Mouse (Mus musculus): ENCODE data around the gene Tmem63b. TPM values are rescaled to one million over a fixed set of nuclear protein-coding genes. Genes with fewer than 3 reads are reported as not detected.

The Tmem63b gene
- polyA plus RNA-seq, 3 experiments from 2014 or later: 2.0 to 2.7 (median 2.4) TPM

DNA sequence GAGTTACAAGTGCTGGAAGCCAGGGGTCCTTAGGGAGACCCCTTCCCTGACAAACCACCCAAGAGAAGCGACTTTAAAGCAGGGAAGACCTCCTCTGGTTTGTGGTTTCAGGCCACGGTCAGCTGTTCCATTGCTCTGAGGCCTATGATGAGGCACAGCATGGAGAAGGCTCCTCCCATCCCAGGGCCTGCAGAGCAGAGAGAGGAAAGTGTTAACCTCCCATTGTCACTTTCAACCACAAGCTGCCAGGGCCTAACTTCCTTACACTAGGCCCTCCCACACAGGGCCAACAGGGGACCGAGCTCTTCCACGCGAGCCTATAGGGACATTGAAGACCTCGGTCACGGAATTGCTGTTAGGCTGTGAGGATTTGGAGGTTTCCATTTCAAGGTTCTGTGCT lies 16.5 kb upstream of the Tmem63b start:
- no peak for ATAC-seq

DNA sequence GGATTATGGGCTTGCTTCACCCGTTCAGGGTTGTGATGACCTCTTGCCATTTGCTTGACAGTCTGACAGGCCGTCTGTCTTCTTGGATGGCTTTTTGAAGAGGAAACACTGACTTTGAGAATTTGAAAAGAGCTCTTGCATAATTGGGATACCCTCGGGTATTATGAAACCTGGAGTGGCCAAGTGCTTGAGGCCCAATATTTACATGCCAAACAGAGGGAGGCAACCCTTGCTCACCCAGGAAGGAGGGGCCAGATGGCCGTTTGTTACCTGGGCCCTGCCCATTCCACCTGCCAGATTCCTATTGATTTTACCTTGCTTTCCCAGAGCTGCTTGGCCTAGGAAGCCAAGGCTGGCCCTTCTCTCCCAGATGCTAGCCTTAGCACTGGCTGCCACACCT lies 15.5 kb upstream of the Tmem63b start:
- ATAC-seq: no peak

DNA sequence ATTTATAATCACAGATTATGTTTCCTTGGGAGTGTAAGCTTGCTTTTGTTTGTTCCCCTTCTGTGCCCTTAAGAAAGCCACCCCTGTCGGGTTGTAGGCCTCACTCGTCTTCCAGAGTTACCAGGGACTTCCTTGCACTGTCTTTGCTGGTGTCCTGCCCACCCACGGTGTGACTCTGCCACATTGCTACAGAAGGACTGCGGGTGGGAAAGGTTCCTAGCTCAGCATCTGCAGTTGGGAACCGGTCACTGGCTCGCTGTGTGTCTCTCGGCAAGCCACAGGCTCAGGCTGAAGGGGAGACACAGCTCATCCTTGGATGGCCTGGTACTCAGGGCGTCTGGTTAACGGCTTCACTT lies 14.5 kb upstream of the Tmem63b start:
- no peak for ATAC-seq

DNA sequence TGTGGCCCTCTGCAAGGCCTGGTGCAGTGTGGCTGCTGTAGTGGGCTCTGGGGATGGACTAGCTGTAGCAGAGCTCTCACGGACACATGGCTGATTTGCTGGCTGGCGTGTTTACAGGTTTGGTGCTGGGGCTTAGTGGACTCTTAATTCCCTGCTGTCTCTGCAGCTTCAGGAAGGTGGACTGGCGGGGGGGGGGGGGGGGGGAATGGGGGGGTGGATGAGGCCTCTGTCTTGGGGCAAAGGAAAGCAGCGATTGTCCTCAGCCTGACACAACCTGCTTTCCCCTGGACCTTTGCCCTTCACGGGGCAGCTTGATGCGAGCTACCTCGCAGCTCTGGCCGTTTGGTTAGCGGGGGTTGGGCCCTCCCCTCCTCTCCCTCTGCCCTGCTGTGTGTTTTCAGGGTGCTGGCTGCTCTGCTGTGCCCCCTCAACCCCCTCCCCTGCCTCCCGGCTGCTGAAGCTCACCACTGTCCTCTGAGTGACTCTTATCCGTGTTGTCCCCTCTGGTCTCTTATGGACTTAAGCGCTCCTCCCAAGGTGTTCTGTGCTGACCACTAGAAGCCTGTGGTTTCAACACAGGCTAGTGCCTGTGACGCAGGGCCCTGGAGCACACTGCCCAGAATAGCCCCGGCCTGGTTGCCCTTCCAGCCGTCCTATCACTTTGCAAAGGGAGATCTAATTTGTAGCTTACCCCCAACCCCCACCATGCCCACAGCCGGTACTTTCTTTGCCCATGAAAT lies 14.0 kb upstream of the Tmem63b start:
- ATAC-seq: no peak

GRCm38 (mm10) chr17:45699039-45699740 lies 12.5 kb upstream of the Tmem63b start:
- ATAC-seq: no peak

DNA sequence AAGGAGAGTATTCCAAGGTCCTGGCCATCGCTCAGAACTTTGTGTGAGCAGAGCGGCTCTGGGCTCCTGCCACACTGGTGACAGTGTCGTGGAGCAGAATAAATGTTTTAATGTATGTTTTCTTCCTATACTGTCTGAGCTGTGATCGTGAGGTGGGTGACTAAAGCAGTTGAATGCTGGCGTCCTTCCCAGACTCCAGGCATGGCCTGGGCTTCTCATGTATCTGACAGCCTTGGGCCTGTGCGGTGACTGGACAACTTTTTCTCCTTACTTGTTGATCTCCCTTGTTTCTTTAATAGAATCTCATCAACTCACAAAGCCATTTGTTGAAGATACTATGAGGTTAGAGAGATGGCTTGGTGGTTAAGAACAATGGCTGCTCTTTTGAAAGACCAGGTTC lies 11.7 kb upstream of the Tmem63b start:
- ATAC-seq: no peak

- ATAC-seq: no peak
These were observed 10.3 kb upstream of the Tmem63b start for GRCm38 (mm10) chr17:45696981-45697380.

DNA sequence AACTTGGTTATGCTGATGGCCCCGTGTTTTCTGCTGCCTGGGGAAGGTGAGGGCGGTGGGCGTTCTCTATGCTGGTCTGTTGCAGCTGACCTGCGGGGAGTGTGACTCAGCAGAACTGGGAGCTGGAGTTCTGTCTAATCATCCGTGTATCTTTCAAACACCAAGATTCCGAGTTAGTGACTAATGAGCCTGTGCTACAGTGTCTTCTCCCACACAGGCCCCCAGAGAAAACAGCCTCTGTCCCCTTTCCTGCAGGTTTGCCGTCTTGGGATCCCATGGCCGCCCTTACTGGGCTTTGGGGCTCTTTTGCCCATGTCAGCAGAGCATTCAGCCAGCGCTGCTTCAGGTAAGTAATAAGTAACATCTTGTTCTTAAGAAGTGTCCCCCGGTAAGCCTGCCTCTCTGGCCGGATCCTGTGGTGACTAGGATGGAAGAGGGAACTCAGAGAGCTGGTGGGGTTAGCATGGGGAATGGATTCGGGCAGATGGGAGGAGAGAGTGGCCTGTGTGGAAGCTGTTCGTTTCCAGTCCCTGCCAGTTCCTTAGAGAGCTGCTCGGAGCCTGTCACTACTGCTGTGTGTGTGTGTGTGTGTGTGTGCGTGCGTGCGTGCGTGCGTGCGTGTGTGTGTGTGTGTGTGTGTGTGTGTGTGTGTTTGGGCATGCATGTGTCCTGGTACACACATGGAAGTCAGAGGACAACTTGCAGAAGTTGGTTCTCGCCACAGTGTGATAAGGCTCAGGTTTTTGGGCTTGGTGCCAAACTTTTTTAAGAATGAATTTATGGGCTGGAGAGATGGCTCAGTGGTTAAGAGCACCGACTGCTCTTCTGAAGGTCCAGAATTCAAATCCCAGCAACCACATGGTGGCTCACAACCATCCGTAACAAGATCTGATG lies 8.8 kb upstream of the Tmem63b start:
- no peak for ATAC-seq

GRCm38 (mm10) chr17:45693812-45694565 lies 7.3 kb upstream of the Tmem63b start:
- no peak for ATAC-seq

DNA sequence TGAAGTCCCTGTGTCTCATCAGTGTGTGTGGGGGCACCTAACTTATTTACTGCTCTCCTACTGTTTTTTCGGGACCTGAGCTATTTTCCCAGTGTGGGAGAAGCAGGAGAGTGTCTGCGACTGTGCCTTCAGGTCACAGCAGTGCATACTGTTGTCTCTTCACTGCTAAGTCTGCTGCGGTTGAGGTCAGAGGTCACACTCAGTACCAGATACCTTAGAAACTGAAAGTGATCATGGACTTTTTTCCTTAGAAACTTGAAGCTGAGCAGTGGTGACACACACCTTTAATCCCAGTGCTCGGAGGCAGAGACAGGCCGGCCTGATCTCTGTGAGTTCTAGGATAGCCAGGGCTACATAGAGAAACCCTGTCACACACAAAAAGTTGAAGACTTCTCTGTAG lies 5.5 kb upstream of the Tmem63b start:
- ATAC-seq: no peak

GRCm38 (mm10) chr17:45690044-45690443 lies 3.3 kb upstream of the Tmem63b start:
- ATAC-seq: no peak

DNA sequence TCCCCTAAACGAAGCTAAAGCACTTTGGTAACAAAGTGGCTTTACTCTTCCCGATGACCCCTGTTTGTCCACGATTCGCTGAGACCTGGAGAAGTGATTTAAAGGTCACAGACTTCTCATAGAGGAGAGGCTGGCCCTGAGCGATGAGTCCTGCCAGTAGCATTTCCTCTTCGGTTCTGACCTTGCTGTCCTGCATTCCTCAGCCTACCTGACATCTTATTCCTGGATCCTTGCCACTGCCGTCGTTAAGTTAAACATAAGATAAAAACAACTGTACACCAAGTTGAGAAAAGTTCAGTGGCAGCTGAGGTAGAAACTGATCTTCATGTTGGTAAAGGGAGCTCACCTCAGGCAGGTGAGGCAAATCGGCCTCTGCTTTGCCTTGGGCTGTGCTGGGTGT lies 2.4 kb upstream of the Tmem63b start:
- no peak for ATAC-seq

DNA sequence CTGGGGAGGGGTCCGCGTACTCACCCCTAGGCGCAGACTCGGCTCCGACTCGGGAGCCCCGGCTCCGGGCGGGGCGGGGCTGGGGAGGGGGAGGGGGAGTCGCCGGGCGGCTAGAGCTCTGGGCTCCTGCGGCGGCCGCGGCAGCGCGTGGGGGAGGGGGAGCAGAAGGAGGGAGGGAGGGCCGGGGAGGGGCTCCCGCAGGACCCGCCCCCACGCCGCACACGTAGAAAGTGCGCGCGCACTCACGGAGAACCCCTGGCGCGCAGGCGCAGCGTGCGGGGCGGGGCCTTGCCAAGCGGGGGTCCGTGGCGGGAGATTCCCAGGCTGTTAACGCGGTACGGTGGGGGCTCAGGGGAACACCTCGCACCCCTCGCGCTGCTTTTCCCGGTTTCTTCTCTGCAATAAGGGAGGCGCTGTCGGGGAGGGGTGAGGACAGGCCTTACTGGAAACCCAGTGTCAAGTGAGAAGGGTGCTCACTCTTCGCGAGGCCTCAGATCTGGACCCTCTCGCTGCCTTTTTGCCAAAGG lies 549 bp downstream of the Tmem63b start, which contains the start of gene Mrpl14:
Gene Mrpl14 (plus strand): TSS at position 230 of the 527 bp plus-strand sequence.
- peak; percentile 72 for ATAC-seq

DNA sequence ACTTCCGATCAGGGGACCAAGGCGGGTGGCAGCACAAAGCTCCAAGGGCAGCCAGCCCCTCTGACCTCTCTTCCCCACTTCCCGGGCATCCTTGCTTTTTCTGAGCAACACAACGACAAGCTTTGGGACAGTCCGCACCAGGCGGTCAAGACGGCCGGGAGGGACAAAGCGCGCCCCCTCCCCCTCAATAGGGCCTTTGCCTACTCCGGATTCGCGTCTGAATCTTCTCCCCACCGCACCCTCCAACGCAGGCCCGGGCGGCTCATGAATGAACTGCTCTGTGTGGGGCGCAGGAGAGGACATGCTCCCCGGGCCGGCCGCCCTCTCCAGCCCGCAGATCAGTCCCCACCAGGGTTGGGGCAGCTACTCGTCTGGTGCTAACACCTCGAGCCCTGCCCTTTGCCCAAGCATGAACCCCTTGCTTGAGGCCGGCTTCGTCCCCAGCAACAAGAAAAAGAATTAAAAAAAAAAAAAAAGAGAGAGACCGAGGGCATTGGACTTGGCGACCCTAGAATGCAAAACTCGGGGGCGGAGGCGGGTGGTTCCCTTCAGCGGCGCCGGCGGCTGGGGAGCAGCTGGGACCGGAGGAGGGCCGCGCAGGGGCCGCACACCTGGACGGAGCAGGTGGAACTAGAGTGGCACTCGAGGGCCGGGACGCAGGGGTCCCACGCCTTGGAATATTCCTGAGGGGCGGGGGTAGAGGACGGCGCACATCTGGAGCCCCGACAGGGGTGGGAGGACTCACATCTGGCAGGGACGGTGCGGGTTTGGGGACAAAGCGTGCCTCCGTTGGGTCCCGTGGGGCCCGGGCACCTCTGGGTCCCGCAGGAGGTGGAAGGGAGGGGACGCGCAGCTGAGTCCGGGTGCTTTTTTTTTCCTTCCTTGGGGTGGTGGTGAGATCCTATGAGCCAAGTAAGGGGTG lies 1.3 kb downstream of the Tmem63b start:
- peak; percentile 42 for ATAC-seq

DNA sequence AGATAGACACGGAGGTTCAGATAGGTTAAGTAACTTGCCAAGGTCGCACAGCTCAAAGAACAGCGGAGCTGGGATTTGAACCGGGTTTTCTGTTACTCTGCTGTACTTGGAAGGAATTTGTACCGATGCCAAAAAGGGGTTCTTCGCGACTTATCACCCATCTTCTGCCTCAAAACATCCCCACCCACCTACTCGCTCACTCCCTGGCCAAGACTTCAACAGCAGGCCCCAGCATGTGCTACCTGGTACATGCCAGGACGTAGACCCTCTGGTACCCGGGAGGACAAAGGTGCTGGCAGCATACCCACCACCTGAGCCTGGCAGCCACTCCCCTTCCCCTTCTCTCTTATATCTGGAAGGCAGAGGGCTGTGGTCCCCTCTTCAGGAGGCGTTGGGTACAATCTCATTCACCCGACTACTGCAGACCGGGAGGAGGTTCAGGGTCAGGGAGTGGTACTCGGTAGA lies 2.0 kb downstream of the Tmem63b start:
- no peak for ATAC-seq

DNA sequence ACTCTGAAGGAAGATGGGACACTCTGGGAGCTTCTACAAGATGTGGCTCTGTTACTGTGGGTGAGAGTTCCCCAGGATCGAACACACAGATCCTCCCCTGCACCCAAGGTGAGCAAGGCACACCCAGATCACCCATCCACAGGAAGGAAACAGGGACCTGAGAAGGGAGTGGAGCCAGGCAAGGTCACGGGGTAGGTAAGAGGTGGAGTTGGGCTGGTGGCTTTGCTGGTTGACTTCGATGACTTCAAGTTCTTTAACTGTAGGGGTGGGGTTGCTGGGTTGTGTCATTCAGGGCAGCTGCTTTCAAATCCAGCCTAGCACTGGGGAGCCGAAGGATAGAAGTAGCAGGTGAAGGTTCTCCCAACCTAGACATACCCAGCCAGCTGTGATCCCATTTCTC lies 3.9 kb downstream of the Tmem63b start:
- no peak for ATAC-seq

GRCm38 (mm10) chr17:45681588-45681987 lies 5.1 kb downstream of the Tmem63b start:
- no peak for ATAC-seq

- ATAC-seq: no peak
These were observed 6.2 kb downstream of the Tmem63b start for GRCm38 (mm10) chr17:45680391-45680980.

DNA sequence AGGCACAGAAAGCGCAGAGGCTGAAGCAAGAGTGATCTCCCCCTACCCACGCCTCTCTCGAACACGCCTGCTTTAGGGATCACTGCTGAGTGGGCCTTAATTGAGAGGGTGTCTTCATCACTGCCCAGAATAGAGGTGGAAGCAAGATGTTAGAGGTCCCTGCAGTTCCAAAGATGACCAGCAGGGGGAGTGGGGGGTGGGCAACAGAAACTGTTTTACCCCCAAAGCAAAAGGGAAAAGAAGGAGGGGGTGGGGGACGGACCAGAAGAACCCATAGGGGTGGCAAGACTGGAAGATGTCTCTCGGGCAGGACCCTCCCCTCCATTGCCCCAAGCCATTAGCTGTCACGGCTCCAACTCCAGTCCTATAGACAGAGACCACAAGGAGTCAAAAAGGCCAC lies 8.6 kb downstream of the Tmem63b start:
- peak; percentile 52 for ATAC-seq

GRCm38 (mm10) chr17:45672598-45672997 lies 14.1 kb downstream of the Tmem63b start:
- no peak for ATAC-seq

- ATAC-seq: no peak
These were observed 14.9 kb downstream of the Tmem63b start for GRCm38 (mm10) chr17:45671821-45672220.
